Mouse (Mus musculus) forebrain, embryonic 16.5 days (tissue): ENCODE data around the gene Agpat3. TPM values are rescaled to one million over a fixed set of nuclear protein-coding genes. Genes with fewer than 3 reads are reported as not detected.

Experiments
- ATAC-seq: fragments of 200-750 bp; cut with Nextera tagmentation; 2 replicates; pipeline ENCODE4 v1.8.0; 2017; ENCODE audit warnings: mild to moderate bottlenecking, moderate library complexity
- H3K27ac ChIP-seq: fragments of 300-500 bp; sonication (generic); 2 replicates; pipeline ENCODE4 v1.5.1; 2014; ENCODE audit warnings: low read length, control low read depth
- H3K27me3 ChIP-seq: fragments of 300-500 bp; sonication (generic); replicated peaks from 2 replicates; pipeline ENCODE4 v1.6.1; 2014; ENCODE audit warnings: low read length; ENCODE audit not compliant: control insufficient read depth, insufficient read depth
- H3K36me3 ChIP-seq: fragments of 300-500 bp; sonication (generic); 2 replicates; pipeline ENCODE4 v1.6.1; 2014; ENCODE audit not compliant: control insufficient read depth, insufficient read depth
- H3K4me1 ChIP-seq: fragments of 300-500 bp; sonication (generic); replicated peaks from 2 replicates; pipeline ENCODE4 v1.6.1; 2014; ENCODE audit warnings: low read length; ENCODE audit not compliant: control insufficient read depth, insufficient read depth
- H3K4me2 ChIP-seq: fragments of 300-500 bp; sonication (generic); 2 replicates; pipeline ENCODE4 v1.6.1; 2014; ENCODE audit warnings: mild to moderate bottlenecking, low read length, control low read depth
- H3K4me3 ChIP-seq: fragments of 300-500 bp; sonication (generic); replicated peaks from 2 replicates; pipeline ENCODE4 v1.5.1; 2014; ENCODE audit warnings: mild to moderate bottlenecking, low read length, control low read depth
- H3K9ac ChIP-seq: fragments of 300-500 bp; sonication (generic); replicated peaks from 2 replicates; pipeline ENCODE4 v1.6.1; 2014; ENCODE audit warnings: low read depth, low read length, control low read depth
- H3K9me3 ChIP-seq: fragments of 300-500 bp; sonication (generic); 2 replicates; pipeline ENCODE4 v1.6.1; 2016; ENCODE audit warnings: low read length; ENCODE audit not compliant: control insufficient read depth
- WGBS: fragments of 180-500 bp; shearing (Covaris S2); extraction: QIAGEN DNeasy Blood & Tissue Kit; methylation state at CpG from one replicate; pipeline ENCODE4 v1.1.7; 2014; 5-methylcytosine and 5-hydroxymethylcytosine counted together
- microRNA-seq: library from miRNA; unstranded; fragments of <30 nt; microRNA quantifications from one replicate; pipeline ENCODE4, GENCODE M21; 2017
- polyA plus RNA-seq: library from polyadenylated mRNA; unstranded; fragments of >200 nt; fragmentation: Nextera tagmentation; extraction: Ambion mirVana; gene quantifications from 2 replicates; pipeline ENCODE4 v1.2.1, GENCODE M21; 2015

Agpat3 gene
- polyA plus RNA-seq, 1 experiment from 2014 or later: 78.2 TPM

GRCm38 (mm10) chr10:78232301-78232980 lies 119.8 kb downstream of the Agpat3 start:
- H3K36me3 ChIP-seq: peaks cover 7% of the 10 kb centered on the region
- no peak overlapping the region for H3K9ac ChIP-seq
- H3K27ac ChIP-seq: no peak overlapping the region; the same call in 1 of the 2 replicates
- peak; percentile 33; the same call in 1 of the 2 replicates for ATAC-seq
- WGBS: 56% methylated on average over 4 of the region's 4 CpGs
- H3K4me2 ChIP-seq: no peak overlapping the region
- H3K9me3 ChIP-seq: no peaks in the 10 kb centered on the region
- H3K4me3 ChIP-seq: no peak overlapping the region
- H3K27me3 ChIP-seq: no peaks in the 10 kb centered on the region
- H3K4me1 ChIP-seq: peaks cover 6% of the 10 kb centered on the region; the same call in 1 of the 2 replicates

DNA sequence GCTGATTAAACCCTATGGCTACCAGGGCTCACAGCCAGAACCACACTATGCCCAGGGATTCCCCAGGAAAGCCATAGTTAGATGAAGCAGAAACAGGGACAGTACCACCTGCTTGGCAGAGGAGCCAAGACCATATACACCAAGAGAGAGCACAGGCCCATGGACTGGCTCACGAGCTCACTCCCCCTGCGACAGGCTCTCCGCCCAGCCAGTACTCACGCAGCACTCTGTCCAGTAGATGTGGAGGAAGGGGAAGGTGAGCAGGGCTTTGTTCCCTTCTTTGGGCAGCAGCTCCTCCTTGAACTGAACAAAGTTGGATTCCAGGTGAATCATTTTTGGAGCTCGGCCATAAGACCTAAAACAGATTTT lies 123.7 kb downstream of the Agpat3 start:
- ATAC-seq: no peak
- no peaks in the 10 kb centered on the region for H3K9me3 ChIP-seq
- H3K9ac ChIP-seq: no peak overlapping the region
- H3K4me2 ChIP-seq: no peak overlapping the region
- peaks cover 6% of the 10 kb centered on the region; the same call in 1 of the 2 replicates for H3K4me1 ChIP-seq
- H3K36me3 ChIP-seq: peaks cover 7% of the 10 kb centered on the region
- H3K4me3 ChIP-seq: no peak overlapping the region
- no peak overlapping the region for H3K27ac ChIP-seq
- H3K27me3 ChIP-seq: no peaks in the 10 kb centered on the region
- WGBS: 85% methylated on average over 5 of the region's 5 CpGs

- ATAC-seq: no peak
- Histone ChIP-seq H3K4me3 (no peak overlapping the region), H3K4me1 (peaks cover 6% of the 10 kb centered on the region; the same call in 1 of the 2 replicates), H3K9ac (no peak overlapping the region), H3K9me3 (no peaks in the 10 kb centered on the region), H3K4me2 (no peak overlapping the region), H3K36me3 (peaks cover 7% of the 10 kb centered on the region), H3K27me3 (no peaks in the 10 kb centered on the region), H3K27ac (no peak overlapping the region)
- WGBS: 88% methylated on average over 8 of the region's 8 CpGs
Measured at GRCm38 (mm10) chr10:78227875-78228559, 124.3 kb downstream of the Agpat3 start.

GRCm38 (mm10) chr10:78224136-78224535 lies 128.2 kb downstream of the Agpat3 start:
- no peak overlapping the region for H3K4me3 ChIP-seq
- H3K9ac ChIP-seq: no peak overlapping the region
- H3K27ac ChIP-seq: no peak overlapping the region
- H3K9me3 ChIP-seq: no peaks in the 10 kb centered on the region
- no peak for ATAC-seq
- WGBS: 90% methylated on average over 6 of the region's 6 CpGs
- H3K36me3 ChIP-seq: peaks cover 6% of the 10 kb centered on the region
- H3K4me1 ChIP-seq: no peaks in the 10 kb centered on the region
- H3K4me2 ChIP-seq: no peak overlapping the region
- H3K27me3 ChIP-seq: no peaks in the 10 kb centered on the region

GRCm38 (mm10) chr10:78222908-78223307 lies 129.4 kb downstream of the Agpat3 start:
- H3K27me3 ChIP-seq: no peaks in the 10 kb centered on the region
- no peaks in the 10 kb centered on the region for H3K9me3 ChIP-seq
- H3K4me1 ChIP-seq: no peaks in the 10 kb centered on the region
- H3K27ac ChIP-seq: no peak overlapping the region
- 87% methylated on average over 4 of the region's 4 CpGs for WGBS
- no peak overlapping the region for H3K4me2 ChIP-seq
- no peak for ATAC-seq
- no peak overlapping the region for H3K4me3 ChIP-seq
- peaks cover 8% of the 10 kb centered on the region for H3K36me3 ChIP-seq
- H3K9ac ChIP-seq: no peak overlapping the region

- H3K4me2 ChIP-seq: no peak overlapping the region
- no peak for ATAC-seq
- no peak overlapping the region for H3K4me3 ChIP-seq
- H3K4me1 ChIP-seq: no peaks in the 10 kb centered on the region
- WGBS: 98% methylated on average over 7 of the region's 7 CpGs
- H3K9ac ChIP-seq: no peak overlapping the region
- peaks cover 15% of the 10 kb centered on the region for H3K36me3 ChIP-seq
- no peaks in the 10 kb centered on the region for H3K27me3 ChIP-seq
- H3K9me3 ChIP-seq: no peaks in the 10 kb centered on the region
- H3K27ac ChIP-seq: no peak overlapping the region
Measured at GRCm38 (mm10) chr10:78221315-78221714, 131.0 kb downstream of the Agpat3 start.

DNA sequence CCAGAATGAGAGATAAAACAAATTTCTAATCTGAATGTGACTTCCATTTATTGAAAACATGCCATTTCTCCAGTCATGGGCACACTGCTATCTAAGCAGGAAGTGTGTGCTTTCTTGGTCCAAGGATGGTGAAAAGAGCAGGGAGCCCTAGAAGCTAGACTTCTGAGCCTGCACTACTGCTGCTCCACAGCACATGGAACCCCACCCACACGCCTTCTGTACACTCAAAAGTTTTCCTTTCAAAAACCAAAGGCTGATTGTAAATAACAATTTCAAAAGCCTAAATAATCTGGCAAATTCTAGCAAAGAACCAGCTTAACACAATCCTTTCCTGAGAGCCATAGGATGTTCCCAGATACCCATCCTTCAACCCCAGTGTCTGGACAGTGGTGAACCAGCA lies 132.8 kb downstream of the Agpat3 start:
- Histone ChIP-seq H3K36me3 (peaks cover 25% of the 10 kb centered on the region), H3K27me3 (no peaks in the 10 kb centered on the region), H3K4me1 (no peaks in the 10 kb centered on the region), H3K4me3 (no peak overlapping the region), H3K27ac (no peak overlapping the region), H3K9ac (no peak overlapping the region), H3K4me2 (no peak overlapping the region), H3K9me3 (no peaks in the 10 kb centered on the region)
- WGBS: 96% methylated on average over 1 of the region's 1 CpGs
- no peak for ATAC-seq

Small RNA genes lying within 50 kb of the gene (microRNA-seq; reads per million reads assigned to microRNA genes)
- gene Mir7659: not detected

Other genes with a start within 250 kb of the Agpat3 start
- 22.9 and 29.4 TPM in 2 replicates for gene D10Jhu81e, start 182.7 kb downstream of the Agpat3 start, polyA plus RNA-seq
- gene Pwp2, start 167.3 kb downstream of the Agpat3 start, polyA plus RNA-seq: 24.5 TPM in 2 replicates
- gene Trappc10, start 107.8 kb downstream of the Agpat3 start, polyA plus RNA-seq: 21.6 and 22.8 TPM in 2 replicates
- gene Rrp1, start 60.6 kb upstream of the Agpat3 start, polyA plus RNA-seq: 436 and 438 TPM in 2 replicates
- 96.6 and 117 TPM in 2 replicates for gene Cstb, start 73.2 kb upstream of the Agpat3 start, polyA plus RNA-seq
- 16.7 and 23.0 TPM in 2 replicates for gene Pdxk, start 112.5 kb upstream of the Agpat3 start, polyA plus RNA-seq
- not detected in 2 replicates for gene Olfr1358, start 164.9 kb upstream of the Agpat3 start, polyA plus RNA-seq
- 38.5 and 48.3 TPM in 2 replicates for gene Ilvbl, start 221.9 kb upstream of the Agpat3 start, polyA plus RNA-seq
- gene Syde1, start 239.5 kb upstream of the Agpat3 start, polyA plus RNA-seq: 3.9 TPM in 2 replicates